Mouse (Mus musculus) adrenal gland, postnatal 36 days (tissue): ENCODE data around the gene Dnah1. TPM values are rescaled to one million over a fixed set of nuclear protein-coding genes. Genes with fewer than 3 reads are reported as not detected.
A peak's percentile ranks its signal among the peaks of the same experiment; 100 is the strongest.

Source experiments
- DNase-seq, 2 experiments: peaks; one replicate each; pipeline ENCODE4 v3.0.0; 2021; ENCODE audit warnings: mixed read lengths in 1 of 2
- total RNA-seq, 2 experiments: library from RNA; stranded (reverse); gene quantifications; 2 replicates each; pipeline ENCODE4 v1.2.3; 2021

Dnah1 gene
- total RNA-seq, 2 experiments from 2014 or later = 1.5 to 1.7 TPM

DNA sequence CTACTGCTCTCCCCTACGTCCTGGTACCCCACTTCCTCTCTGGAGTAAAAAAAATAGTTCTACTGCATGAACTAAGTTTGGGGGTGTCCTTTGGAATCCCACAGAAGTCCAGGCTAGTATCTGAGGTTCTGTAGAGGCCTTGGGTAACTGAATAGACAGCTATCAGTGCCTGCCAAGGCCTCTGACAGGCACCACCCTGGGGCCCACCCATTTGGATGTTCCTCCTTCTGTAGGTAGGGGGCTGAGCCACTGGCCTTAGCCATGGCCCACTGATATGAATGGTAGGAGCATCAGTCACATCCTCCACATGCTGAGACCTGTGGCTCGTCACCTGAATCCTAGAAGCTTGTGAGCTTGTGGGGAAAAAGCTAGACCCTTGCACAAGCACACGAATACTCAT is 5.9 kb downstream of the Dnah1 start:
- no peak for DNase-seq

DNA sequence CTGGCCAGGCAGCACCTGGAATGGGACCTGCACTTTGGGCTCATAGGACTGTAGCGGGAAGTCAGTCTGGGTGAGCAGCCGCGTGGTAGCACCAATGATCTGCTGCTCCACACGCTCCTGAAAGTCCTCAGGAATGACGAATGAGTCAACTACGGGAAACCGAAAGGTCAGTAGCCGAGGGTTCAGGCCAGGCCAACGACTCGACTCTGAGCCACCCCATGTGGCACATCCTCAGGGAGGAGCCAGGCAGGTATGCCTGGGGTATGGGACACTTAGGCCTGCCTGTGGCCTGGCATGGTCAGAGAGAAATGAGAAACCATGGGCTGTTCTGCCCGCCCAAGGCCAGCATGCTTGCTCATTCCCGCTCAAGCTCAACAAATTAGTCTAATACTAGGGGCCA is 7.1 kb downstream of the Dnah1 start:
- peak; percentile 60 to 63 for DNase-seq

GRCm38 (mm10) chr14:31313192-31313591 is 10.5 kb downstream of the Dnah1 start:
- DNase-seq = no peak

- no peak for DNase-seq
Observed at GRCm38 (mm10) chr14:31285728-31286127, 38.0 kb downstream of the Dnah1 start.

DNA sequence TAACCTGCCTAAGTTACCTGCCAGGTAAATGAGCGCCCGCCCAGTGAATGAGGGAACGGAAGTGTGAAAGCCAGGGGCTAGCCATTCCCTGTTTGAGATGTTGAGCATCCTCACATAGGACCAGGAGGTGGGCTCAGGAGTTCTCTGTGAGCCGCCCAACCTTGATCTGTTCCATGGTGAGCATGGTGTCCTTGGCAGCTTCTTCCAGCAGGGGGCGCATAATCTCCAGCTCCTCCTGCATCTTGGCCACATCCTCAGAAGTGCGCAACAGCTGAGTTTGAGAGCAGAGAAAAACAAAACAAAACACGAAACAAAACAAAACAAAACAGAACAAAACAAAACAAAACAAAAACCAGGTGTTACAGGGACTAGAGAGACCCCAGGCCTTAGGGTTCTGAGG is 51.5 kb downstream of the Dnah1 start:
- peak; percentile 83 to 87 for DNase-seq

GRCm38 (mm10) chr14:31271121-31271520 is 52.6 kb downstream of the Dnah1 start:
- DNase-seq = no peak

DNA sequence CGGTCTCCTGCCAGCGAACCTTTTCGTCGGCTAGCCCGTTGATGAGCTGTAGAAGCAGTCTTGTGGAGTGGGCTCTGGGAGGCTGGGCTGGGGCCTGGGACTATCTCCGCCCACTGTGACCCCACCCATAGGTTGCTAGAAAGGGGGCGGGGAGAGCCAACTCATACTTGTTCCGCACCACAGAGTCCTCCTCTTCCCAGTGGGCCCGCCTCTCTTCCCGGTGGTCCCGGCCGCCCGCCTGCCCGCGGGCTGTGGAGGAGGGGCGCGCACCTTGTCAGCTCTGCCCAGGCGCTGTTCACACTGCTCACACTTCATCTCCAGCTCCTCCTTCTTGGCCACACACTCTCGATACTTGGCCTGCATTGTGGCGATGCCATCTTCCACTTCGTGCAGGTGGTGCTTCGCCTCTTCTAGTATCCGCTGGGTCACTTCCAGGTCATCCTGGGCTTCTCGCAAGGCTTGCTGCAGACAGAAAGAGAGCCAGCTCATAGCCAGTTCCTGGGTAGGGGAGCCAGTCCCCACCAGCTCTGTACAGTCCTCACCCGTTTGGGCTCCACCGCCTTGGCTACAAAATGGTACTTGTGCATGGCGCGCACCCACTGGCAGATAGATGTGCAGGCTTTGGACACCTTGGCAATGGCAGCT is 54.1 kb downstream of the Dnah1 start:
- DNase-seq = peak; percentile 8 to 23

GRCm38 (mm10) chr14:31268301-31269001 is 55.2 kb downstream of the Dnah1 start:
- no peak for DNase-seq

DNA sequence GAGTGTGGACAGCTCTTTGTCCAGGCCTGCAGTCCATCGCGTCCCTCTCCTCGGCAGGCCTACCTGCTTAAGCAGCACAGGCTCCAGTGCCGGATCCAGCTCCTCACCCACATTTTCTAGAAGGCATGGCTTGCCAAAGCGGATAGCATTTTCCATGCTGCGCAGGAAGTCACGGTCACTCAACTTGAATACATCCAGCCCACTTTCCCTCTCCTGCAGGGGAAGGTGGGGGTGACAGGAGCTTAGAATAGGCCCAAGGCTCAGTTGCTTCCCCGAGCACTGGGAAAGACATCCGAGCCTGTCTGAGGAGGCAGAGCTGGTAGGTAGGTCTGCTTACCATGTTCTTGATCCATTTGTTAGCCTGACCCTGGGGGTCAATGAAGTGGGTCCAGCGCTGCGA is 56.0 kb downstream of the Dnah1 start:
- no peak for DNase-seq

DNA sequence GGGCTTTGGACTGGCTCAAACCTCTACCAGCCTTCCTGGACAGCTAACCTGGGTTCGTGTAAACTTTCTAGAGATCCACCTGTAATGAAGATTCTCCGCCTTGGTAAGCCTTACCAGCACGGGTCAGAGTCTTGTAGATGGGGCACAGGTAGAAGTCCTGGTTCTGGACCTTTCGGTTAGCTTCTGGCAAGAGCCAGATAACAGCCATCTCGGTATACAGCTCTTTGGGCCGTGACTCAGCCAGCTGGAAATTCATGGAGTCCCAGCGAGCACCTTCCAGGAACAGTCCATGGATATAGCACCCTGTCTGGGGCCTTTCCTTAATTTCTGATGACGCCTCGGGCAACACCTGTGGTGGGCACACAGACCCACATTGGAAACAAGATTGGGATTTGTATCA is 62.8 kb downstream of the Dnah1 start:
- no peak for DNase-seq

DNA sequence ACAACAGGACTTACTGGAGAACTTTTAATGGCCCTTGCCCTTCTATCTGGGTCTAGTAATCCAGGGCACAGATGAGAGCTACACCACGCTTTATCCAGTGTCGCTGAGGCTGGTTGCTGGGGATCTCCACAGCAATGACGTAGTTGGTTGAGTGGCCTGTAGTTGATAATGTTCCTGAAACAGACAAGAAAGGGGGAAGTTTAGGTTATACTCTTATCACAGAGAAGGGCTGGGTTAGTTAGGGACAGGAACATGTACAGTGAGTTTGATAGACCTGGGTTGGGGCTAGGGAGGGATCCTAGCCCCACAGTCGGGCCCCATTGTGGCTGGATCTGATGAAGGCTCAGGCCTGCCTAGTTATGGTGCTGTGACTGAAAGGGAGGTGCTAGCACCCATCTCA is 63.3 kb downstream of the Dnah1 start:
- no peak for DNase-seq

- no peak for DNase-seq
Observed at GRCm38 (mm10) chr14:31258476-31259050, 65.1 kb downstream of the Dnah1 start.

DNA sequence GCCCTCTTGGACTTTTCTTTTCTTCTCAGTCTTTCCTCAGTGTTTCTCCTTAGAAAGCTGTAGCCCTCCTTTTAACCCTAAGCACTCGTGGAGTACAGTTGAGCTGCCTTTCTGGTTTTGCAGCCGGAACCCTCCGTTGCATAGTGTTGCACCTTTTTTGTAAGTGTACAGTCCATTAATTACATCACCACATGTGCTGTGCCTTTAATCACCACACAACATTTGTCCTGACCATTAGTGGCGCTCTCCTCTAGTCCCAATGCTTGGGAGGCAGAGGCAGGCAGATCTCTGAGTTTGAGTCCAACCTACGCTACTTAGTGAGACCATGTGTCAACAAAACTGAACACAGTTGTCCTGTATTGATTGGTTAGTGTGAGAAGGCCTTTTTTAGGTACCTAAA is 71.6 kb downstream of the Dnah1 start:
- no peak for DNase-seq

DNA sequence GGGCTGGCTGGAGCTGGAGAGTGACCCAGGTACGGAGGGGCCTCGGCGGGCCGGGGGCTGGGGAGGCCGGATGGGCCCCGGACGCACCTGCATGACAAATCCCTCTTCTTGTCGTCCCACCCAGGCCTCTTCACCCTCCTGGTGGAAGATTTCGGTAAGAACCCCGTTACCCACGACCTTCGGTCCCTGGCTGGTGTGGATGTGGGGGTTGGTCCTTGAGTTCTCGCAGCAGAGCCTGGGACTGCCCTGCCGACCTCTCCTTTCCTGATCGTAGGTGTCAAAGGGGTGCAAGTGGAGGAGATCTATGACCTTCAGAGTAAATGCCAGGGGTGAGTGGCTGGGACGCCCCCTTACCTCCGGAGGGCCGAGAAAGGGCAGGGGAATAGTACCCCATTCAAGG is 72.1 kb downstream of the Dnah1 start:
- no peak for DNase-seq

GRCm38 (mm10) chr14:31251084-31251604 is 72.6 kb downstream of the Dnah1 start, which contains the start of the genes Phf7 and Bap1:
Phf7 (minus strand) TSS chr14:31251317.
Bap1 (plus strand) TSS chr14:31251450.
- DNase-seq = peak; percentile 96

- DNase-seq = no peak
Observed at GRCm38 (mm10) chr14:31250222-31251083, 73.2 kb downstream of the Dnah1 start.

DNA sequence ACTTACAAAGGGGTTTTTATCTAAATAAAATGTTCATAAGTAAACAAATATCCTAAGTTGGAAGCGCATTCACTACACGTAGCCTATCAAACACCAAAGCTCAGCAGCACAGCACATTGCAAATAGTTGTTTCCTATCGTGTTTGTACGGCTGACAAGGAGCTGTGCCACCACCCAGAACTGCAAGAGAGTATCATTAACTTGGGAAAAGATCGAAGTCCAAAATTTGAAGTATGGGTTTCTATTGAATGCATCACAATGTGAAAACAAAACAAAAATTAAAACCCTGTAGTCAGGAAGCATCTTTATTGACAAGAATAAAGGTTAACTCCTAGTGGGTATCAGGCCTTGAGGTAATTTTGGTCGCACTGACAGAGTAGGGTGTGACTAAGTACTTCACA is 75.3 kb downstream of the Dnah1 start:
- DNase-seq = no peak

DNA sequence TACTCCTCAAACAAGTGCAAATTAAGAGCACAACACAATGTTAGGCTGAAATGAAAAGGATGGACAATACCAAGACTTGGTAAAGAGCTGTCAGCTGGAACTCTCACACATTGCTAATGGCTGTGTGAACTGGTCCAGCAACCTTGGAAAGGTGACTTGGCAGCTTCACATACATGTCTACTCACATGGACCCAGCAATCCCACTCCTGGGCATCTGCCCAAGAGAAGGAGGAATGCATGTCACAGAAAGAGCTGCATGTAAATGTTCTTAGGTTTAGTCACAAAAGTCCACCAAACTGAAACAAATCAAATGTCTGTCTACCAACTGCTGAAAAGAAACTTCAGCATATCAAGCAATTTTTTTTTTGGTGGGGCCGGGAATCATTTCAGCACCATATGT is 77.8 kb downstream of the Dnah1 start:
- DNase-seq = no peak

GRCm38 (mm10) chr14:31244777-31245176 is 78.9 kb downstream of the Dnah1 start:
- DNase-seq = no peak

DNA sequence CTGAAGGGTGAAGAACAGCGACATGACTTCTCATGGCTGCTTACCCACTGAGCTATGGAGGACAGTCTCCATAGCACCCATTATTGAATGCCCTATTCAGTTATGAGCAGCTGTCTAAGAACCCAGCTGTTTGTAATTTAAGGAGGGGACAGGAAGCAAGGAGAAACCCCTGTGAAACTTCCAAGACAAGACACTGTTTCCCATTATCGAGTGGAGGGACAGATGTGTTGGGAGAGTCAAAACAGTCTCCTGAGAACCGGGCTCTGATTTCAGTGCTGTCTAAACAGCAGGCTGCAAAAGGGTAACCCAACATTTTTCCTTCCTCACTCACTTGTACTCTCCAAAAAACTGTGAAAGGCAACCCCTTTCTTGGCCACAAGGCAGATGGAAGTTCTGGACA is 83.2 kb downstream of the Dnah1 start:
- no peak for DNase-seq

DNA sequence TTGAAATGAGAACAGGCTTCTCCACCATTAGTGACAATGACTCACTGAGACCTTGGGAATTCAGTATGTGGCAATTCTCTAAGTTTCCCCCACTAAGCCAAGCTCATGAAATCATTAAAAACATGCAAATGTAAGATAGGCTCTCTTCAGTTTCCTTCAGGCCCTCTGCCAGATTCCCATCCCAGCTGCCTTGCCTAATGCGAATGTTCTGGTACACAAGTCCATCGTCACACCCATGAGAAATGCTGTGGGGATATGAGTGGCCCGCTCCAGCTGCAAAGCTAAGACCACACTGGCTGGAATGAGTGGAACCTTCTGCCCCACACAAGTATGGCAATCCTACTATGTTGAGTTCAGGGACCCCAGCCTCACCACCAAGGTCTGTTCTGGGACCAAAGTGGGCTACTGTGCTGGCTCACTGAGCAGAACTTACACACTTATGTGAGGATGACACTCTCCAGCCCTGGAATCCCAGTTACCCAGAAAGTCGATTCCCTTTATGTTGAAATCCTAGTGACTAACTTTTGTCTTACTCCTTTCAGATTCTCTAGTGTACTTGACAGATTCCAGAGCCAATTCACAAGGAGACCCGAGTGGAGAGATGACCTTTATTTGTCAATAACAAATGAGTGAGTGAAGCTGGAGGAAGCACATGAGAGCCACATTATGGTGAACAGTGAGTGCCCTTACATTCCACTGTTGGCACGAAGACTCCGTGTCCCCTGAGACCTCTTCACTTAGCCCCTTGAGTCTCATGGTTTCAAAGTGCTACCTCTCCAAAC is 86.4 kb downstream of the Dnah1 start:
- DNase-seq = peak; percentile 40 to 63
